Mouse (Mus musculus): ENCODE results near the gene Rnf212b.

GRCm38 (mm10) chr14:54788231-54788630 lies 25.7 kb upstream of the Rnf212b start:
- TF ChIP-seq CTCF (IDR thresholded peaks at IDR 0.05; ENCODE audit: low read depth, low read length) (no peak), POLR2AphosphoS5 (IDR thresholded peaks at IDR 0.05; ENCODE audit: insufficient replicate concordance, low read depth, low read length) (no peak)
